Mouse (Mus musculus): ENCODE measurements around the gene 1110051M20Rik.

The 1110051M20Rik gene

GRCm38 (mm10) chr2:91302845-91303244 lies 141.7 kb downstream of the 1110051M20Rik start:
- DNase-seq (ENCODE audit: low read depth, low spot score): no peak

- DNase-seq (ENCODE audit: low read depth, low spot score): no peak
These were observed 142.7 kb downstream of the 1110051M20Rik start for GRCm38 (mm10) chr2:91301836-91302235.

GRCm38 (mm10) chr2:91300784-91301183 lies 143.7 kb downstream of the 1110051M20Rik start:
- DNase-seq (ENCODE audit: low read depth, low spot score): no peak

GRCm38 (mm10) chr2:91299156-91299555 lies 145.3 kb downstream of the 1110051M20Rik start:
- DNase-seq (ENCODE audit: low read depth, low spot score): no peak

GRCm38 (mm10) chr2:91295895-91296294 lies 148.6 kb downstream of the 1110051M20Rik start:
- no peak for DNase-seq (ENCODE audit: low read depth, low spot score)

GRCm38 (mm10) chr2:91294226-91294625 lies 150.3 kb downstream of the 1110051M20Rik start:
- DNase-seq (ENCODE audit: low read depth, low spot score): peak; percentile 57

GRCm38 (mm10) chr2:91291197-91292007 lies 153.1 kb downstream of the 1110051M20Rik start:
- no peak for DNase-seq (ENCODE audit: low read depth, low spot score)

GRCm38 (mm10) chr2:91287563-91287962 lies 156.9 kb downstream of the 1110051M20Rik start:
- DNase-seq (ENCODE audit: low read depth, low spot score): no peak

- peak; percentile 61 for DNase-seq (ENCODE audit: low read depth, low spot score)
These were observed 158.5 kb downstream of the 1110051M20Rik start for GRCm38 (mm10) chr2:91285885-91286505.

GRCm38 (mm10) chr2:91284375-91285199 lies 159.9 kb downstream of the 1110051M20Rik start:
- no peak for DNase-seq (ENCODE audit: low read depth, low spot score)

- DNase-seq (ENCODE audit: low read depth, low spot score): no peak
These were observed 160.5 kb downstream of the 1110051M20Rik start for GRCm38 (mm10) chr2:91283972-91284371.

- DNase-seq (ENCODE audit: low read depth, low spot score): peak; percentile 67
These were observed 163.1 kb downstream of the 1110051M20Rik start for GRCm38 (mm10) chr2:91281366-91281765.

GRCm38 (mm10) chr2:91279372-91279755 lies 165.1 kb downstream of the 1110051M20Rik start:
- no peak for DNase-seq (ENCODE audit: low read depth, low spot score)

- peak; percentile 77 for DNase-seq (ENCODE audit: low read depth, low spot score)
These were observed 165.6 kb downstream of the 1110051M20Rik start for GRCm38 (mm10) chr2:91278749-91279371.

GRCm38 (mm10) chr2:91269687-91270133 lies 174.8 kb downstream of the 1110051M20Rik start:
- no peak for DNase-seq (ENCODE audit: low read depth, low spot score)

- no peak for DNase-seq (ENCODE audit: low read depth, low spot score)
These were observed 175.8 kb downstream of the 1110051M20Rik start for GRCm38 (mm10) chr2:91268706-91269105.

- no peak for DNase-seq (ENCODE audit: low read depth, low spot score)
These were observed 176.5 kb downstream of the 1110051M20Rik start for GRCm38 (mm10) chr2:91268042-91268441.

GRCm38 (mm10) chr2:91264711-91265681 lies 179.5 kb downstream of the 1110051M20Rik start, which contains the start of gene Arfgap2:
Gene Arfgap2 (plus strand): TSS chr2:91264974.
- DNase-seq (ENCODE audit: low read depth, low spot score): peak; percentile 96

GRCm38 (mm10) chr2:91263692-91264660 lies 180.5 kb downstream of the 1110051M20Rik start:
- DNase-seq (ENCODE audit: low read depth, low spot score): no peak

Measured in R1 (cell line).